Mouse (Mus musculus) left cerebral cortex, adult 2 months (tissue): ENCODE measurements around the gene Syde2. TPM values are rescaled to one million over a fixed set of nuclear protein-coding genes. Genes with fewer than 3 reads are reported as not detected.

Experiments used
- DNase-seq, 2 experiments: peaks; one replicate each; pipeline ENCODE4 v3.0.0; 2021 to 2022; ENCODE audit warnings: low spot score in 2 of 2, mixed read lengths in 1 of 2; ENCODE audit errors: extremely low spot score in 1 of 2
- H3K27ac ChIP-seq: fragments of 200-600 bp; 2 replicates; pipeline ENCODE4 v1.8.1; 2022
- H3K4me3 ChIP-seq: fragments of 200-600 bp; 2 replicates; pipeline ENCODE4 v1.8.1; 2022
- CTCF ChIP-seq: fragments of 200-600 bp; IDR thresholded peaks from 2 replicates; pipeline ENCODE4 v1.8.1; 2022; ENCODE audit warnings: antibody characterized with exemption, mild to moderate bottlenecking, moderate library complexity
- intact Hi-C: fragments of 180-260 bp; cut with DNase I; formaldehyde crosslinking; loops from one replicate; pipeline ENCODE4 v1.15.1; 2025
- total RNA-seq, 2 experiments: library from RNA; stranded (reverse); gene quantifications; 2 replicates each; pipeline ENCODE4 v1.2.3; 2021

Gene Syde2
- total RNA-seq, 2 experiments from 2014 or later, result 2.8 to 3.4 TPM

DNA sequence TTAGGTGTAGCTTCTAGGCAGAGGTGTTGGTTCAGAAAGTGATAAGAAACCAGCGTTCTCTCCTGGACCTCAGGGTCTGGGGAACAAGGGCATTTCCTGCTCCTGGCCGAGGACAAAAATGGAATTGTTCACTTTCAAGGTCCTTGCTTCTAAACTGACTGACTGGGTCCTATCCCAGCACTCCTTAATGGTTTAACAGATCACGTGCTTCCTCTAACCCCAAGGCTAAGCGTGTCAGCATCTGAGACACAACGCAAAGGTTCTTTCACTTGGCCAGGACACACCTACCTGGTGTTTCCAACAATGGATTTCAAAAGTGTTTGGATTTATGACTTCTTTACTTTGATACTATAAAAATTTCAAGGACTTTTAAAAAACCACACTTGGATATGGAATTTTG is 62.3 kb downstream of the Syde2 start:
- DNase-seq, result no peak
- Histone ChIP-seq H3K27ac (no peak overlapping the region), H3K4me3 (no peak overlapping the region)
- no peak for TF ChIP-seq CTCF
- intact Hi-C loops, result no loop called here

DNA sequence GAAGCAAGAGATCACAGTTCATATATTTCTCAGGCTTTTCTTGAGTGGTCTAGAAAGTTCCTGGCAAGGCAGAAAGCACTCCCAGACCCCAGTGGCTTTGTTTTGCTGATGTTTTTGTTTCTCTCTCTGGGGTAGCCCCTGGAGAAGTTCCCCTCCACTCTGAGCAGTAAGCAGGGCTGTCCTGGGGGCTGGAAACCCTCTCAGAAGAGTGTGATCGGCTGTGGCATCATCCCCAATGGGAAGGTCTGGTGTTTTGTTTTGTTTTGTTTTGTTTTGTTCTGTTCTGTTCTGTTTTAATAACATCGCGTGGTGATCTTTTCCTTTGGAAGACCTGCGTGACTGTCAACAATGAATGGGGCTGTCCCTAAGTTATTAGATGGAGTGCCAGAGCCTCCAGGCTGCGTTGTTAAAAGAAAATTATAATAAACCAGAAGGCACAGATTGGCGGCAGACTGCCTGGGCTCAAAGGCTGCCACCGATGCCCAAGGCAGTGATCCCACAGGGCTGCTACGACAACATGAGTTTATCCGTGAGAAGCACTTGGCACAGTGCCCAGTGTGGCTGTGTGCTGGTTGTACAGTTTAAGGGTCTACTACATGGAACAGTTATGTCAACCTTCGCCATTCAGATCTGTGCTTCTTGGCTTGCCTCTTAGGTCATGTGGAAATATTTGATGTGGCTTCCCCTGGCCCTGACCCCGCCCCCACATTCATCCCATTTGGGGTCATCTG is 63.8 kb downstream of the Syde2 start:
- no peak for TF ChIP-seq CTCF
- Histone ChIP-seq H3K4me3 (no peak overlapping the region), H3K27ac (no peak overlapping the region)
- DNase-seq, result no peak
- intact Hi-C loops, result no loop called here

DNA sequence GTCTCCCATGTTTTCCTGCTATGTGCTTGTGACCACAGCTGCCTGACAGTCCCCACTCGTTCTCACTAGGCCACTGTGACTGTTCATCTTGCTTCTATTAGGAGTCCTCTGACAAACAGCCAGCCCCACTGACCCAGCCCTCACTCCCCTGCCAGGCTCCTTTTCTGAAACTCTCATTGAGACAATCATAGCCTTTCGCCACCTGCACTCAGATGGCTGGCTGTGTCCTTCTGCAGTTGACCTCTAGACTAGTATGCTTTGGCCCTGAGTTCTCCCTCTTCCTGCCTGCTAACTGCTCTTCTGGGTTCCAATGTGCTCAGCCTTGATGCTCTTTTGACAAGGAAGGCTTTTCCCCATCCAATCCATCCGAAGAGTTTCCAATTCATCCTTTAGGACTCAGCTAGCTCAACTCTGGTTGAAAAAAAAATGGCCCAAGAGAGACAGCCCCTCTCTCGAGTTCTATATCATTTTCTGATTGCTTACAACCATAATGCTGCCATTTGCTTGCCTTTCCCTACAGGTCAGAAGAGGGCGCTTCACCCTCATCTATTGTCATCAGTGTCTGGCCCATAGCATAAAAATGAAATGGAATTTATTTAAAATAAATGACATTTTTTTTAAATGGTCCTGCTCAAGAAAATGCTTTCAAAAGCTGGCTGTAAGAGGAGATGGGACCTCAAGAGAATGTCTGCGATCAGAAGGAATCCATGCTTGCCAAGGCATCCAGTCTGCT is 65.6 kb downstream of the Syde2 start:
- no peak for DNase-seq
- Histone ChIP-seq H3K27ac (no peak overlapping the region), H3K4me3 (no peak overlapping the region)
- intact Hi-C loops, result no loop called here
- peak; percentile 7 for TF ChIP-seq CTCF

- Histone ChIP-seq H3K27ac (no peak overlapping the region), H3K4me3 (no peak overlapping the region)
- intact Hi-C loops, result no loop called here
- DNase-seq, result peak in 1 of 2 experiments; percentile 3
- no peak for TF ChIP-seq CTCF
Observed at GRCm38 (mm10) chr3:146053873-146054272, 66.2 kb downstream of the Syde2 start.

DNA sequence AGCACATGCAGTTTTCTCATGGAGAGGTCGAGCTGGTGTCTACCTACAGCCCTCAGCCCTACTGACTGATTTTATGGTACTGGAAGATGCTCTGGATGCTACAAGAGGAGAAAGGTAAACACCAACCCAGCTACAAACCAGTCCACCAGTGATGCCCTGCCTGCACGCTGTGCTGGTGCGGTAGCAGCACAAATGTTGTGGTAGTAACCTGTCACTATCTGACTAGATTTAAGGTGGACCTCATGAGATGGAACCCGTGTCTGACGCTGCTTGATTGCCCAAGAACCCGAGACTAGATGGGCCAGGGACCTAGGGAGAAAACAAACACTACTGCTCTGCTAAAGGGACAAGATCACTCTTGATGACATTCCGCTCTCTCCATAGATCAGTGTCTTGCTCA is 69.5 kb downstream of the Syde2 start:
- no peak for DNase-seq
- intact Hi-C loops, result loop anchor here (5.0 kb wide), 1 partner anchor 105 kb away; no protein-coding TSS in a partner anchor
- H3K4me3 ChIP-seq, result no peak overlapping the region
- H3K27ac ChIP-seq, result no peak overlapping the region
- TF ChIP-seq CTCF, result no peak

DNA sequence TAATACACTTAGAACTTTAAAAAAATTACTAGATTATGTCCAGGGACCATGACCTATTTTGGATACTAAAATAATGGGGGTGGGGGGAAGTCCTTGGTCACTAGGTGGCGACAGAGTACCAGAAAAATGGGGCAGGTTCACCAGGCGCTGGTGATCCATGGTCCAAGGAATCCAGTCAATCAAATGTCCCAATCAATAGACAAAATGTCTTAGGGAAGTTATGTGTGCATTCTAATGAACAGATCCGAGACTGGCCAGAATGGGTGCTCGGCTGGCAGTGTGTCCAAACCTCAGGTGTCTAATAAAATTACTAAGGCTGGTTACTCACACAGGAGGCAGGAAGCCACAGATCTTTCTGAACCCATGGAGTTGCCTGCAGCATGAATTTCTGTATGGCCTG is 70.6 kb downstream of the Syde2 start:
- Histone ChIP-seq H3K27ac (no peak overlapping the region), H3K4me3 (no peak overlapping the region)
- peak; percentile 76 for TF ChIP-seq CTCF
- DNase-seq, result peak in 1 of 2 experiments; percentile 14
- intact Hi-C loops, result loop anchor here (1.0 to 5.0 kb wide), 2 partner anchors 106 to 120 kb away; no protein-coding TSS in a partner anchor

DNA sequence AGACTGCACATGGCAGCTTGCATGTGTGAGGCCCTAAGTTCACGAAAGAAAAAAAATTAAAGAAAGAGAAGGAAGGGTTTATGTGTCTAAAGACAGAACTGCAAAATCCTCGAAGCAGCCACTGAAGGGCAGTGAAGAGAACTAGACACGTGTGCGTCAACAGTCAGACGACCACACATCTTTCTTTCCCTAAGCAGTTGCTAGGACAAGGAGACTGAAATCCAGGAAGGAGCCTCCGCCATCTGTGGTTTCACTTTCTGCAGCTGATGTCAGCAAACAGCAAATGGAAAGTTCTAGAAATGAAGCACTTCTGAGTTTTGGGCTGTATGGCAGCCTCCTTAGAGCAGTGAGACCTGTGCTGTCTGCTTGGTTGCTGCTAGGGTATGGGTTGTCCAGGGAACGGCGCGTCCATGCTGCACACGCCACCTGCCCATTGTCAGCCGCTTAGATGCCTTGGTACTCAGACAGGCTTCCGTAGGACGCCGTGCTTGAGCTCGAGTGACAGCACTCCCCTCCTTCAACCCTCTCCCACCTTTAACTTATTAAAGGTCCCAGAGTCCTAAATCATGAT is 71.8 kb downstream of the Syde2 start:
- intact Hi-C loops, result loop anchor here (5.0 kb wide), 1 partner anchor 107 kb away; no protein-coding TSS in a partner anchor
- no peak for TF ChIP-seq CTCF
- DNase-seq, result no peak
- no peak overlapping the region for H3K27ac ChIP-seq
- H3K4me3 ChIP-seq, result no peak overlapping the region

- Histone ChIP-seq H3K27ac (no peak overlapping the region), H3K4me3 (no peak overlapping the region)
- no peak for TF ChIP-seq CTCF
- intact Hi-C loops, result no loop called here
- DNase-seq, result no peak
Observed at GRCm38 (mm10) chr3:146063146-146063545, 75.5 kb downstream of the Syde2 start.

DNA sequence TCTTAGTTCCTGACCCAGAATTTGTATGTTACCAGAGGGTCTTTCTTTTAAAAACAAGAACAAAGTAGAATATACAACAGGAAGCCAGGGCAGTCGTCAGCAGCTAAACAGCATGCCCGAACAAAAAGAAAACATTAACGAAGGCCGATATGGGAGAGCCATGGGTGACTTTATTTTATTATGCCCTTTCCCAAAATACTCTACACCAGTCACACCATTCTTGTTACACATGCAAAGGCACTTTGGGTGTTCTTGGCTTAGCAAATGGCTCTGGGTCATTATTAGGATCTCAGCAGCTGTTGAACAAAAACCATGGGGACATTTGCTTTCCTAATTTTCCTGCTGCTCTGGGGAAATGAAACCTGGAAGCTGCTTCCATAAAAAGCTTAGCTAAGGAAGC is 81.6 kb downstream of the Syde2 start:
- no peak overlapping the region for H3K27ac ChIP-seq
- peak in 1 of 2 experiments; percentile 5 for DNase-seq
- TF ChIP-seq CTCF, result no peak
- H3K4me3 ChIP-seq, result no peak overlapping the region
- intact Hi-C loops, result no loop called here

Other genes with a start within 250 kb of the Syde2 start
- 10 to 100 TPM; 57.1 to 59.7 TPM for gene Ddah1, start 229.2 kb upstream of the Syde2 start, total RNA-seq
- gene Bcl10, start 65.1 kb upstream of the Syde2 start, total RNA-seq, result 10 to 100 TPM; 15.2 TPM
- 10 to 100 TPM; 35.8 to 37.5 TPM for gene 2410004B18Rik, start 49.9 kb upstream of the Syde2 start, total RNA-seq
- gene Wdr63, start 120.3 kb downstream of the Syde2 start, total RNA-seq, result under 1 TPM; 0.21 to 0.25 TPM
- not detected for gene Mcoln3, start 129.6 kb downstream of the Syde2 start, total RNA-seq
- gene Mcoln2, start 162.0 kb downstream of the Syde2 start, total RNA-seq, result not detected
- under 1 TPM; 0.27 to 0.49 TPM for gene Lpar3, start 233.1 kb downstream of the Syde2 start, total RNA-seq